Mouse (Mus musculus): ENCODE measurements around the gene Plcl2.

DNA sequence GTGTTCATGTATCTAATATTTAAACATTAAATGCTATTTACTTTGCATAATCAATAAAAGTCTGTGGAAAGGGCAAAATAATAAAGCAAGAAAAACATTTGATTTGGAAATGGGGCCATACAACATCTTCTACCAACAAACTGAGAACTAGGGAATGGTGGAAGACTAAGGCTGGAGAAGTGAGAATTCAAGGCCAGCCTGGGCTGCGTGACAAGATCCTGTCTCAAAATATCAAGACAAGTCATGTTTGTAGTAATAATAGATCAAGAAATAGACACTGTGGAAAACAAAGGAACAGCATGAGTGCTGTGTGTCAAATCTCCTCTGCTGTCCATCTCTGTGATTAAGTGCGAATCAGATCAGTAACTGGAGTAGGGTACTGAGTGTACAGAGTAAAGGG, 20.3 kb upstream of the Plcl2 start:
- TF ChIP-seq CTCF (IDR thresholded peaks at IDR 0.05; ENCODE audit: extremely low read depth, insufficient read length, insufficient replicate concordance, low read depth, low read length) (no peak), POLR2A (IDR thresholded peaks at IDR 0.05; ENCODE audit: low read depth, low read length) (no peak)

Measured in small intestine, adult 2 months (tissue).